Mouse (Mus musculus) lung, postnatal 0 days (tissue): ENCODE measurements around the gene Nfkb2.

Experiments
- CTCF ChIP-seq: IDR thresholded peaks from 2 replicates; pipeline ENCODE4 v1.5.1; 2016; ENCODE audit warnings: antibody characterized with exemption, mild to moderate bottlenecking
- EP300 ChIP-seq: IDR thresholded peaks from 2 replicates; pipeline ENCODE4 v1.6.1; 2016; ENCODE audit warnings: antibody characterized with exemption, mild to moderate bottlenecking, control low read depth

DNA sequence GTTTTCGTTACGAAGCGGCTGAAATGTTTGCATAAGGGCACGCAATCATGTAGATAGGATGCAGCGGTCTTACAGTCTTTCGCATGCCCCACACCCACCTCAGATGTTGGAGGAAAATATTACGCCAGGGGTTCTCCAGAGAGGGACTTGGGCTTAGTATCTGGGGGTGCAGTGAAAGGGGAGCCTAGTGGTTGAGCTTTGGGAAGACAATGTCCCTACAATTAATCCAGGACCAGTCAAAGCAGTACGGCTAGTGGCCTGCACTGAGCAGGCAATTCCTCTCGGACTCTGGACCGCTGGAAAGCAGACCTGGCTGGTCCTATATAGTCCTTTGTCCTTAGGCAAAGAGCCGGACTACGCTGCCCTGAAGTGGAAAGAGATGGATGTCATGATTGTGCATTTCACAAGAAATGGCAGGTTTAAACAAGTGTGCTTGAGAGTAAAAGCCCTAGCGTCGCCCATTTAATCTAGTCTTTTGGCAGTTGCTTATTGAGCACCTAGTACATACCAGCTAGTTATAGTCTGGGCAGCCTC lies 23.5 kb downstream of the Nfkb2 start:
- TF ChIP-seq CTCF (no peak; the same call in 1 of the 2 replicates), EP300 (no peak)
